Mouse (Mus musculus) Patski (cell line): Measurements from ENCODE around the gene Gm17349. TPM values are rescaled to one million over a fixed set of nuclear protein-coding genes. Genes with fewer than 3 reads are reported as not detected.

Experiments
- ATAC-seq: fragments of 100-300 bp; one replicate; pipeline ENCODE4 v1.8.0; 2021
- CTCF ChIA-PET: fragments of 350-600 bp; sonication (Branson Sonifier 250); formaldehyde crosslinking; loops from one replicate; lab custom pipeline; 2022; ENCODE audit warnings: inconsistent platforms; lab: Charles Lee
- POLR2A ChIA-PET: fragments of 350-600 bp; sonication (Branson Sonifier 250); formaldehyde crosslinking; loops from one replicate; lab custom pipeline; 2022; ENCODE audit warnings: antibody characterized with exemption, inconsistent platforms; lab: Charles Lee
- DNase-seq: peaks from one replicate; pipeline ENCODE4 v3.0.0-alpha.2; 2011; ENCODE audit warnings: low read depth, low spot score
- H3K27me3 ChIP-seq: fragments of 371-371 bp; one replicate; pipeline ENCODE4 v1.5.1; 2021
- CTCF ChIP-seq: fragments of 100-300 bp; IDR thresholded peaks from one replicate; pipeline ENCODE4 v1.5.1; 2021
- in situ Hi-C: fragments of 300-500 bp; cut with MboI; formaldehyde crosslinking; loops from 3 replicates; pipeline ENCODE4 v1.11.1; 2018; ENCODE audit warnings: low pct_unique_long_range_greater_than_20kb, mixed read lengths
- polyA plus RNA-seq: library from polyadenylated mRNA; unstranded; gene quantifications from one replicate; pipeline ENCODE4 v1.2.3, GENCODE M21; 2021

Gm17349 gene
- polyA plus RNA-seq, 1 experiment from 2014 or later: not detected

DNA sequence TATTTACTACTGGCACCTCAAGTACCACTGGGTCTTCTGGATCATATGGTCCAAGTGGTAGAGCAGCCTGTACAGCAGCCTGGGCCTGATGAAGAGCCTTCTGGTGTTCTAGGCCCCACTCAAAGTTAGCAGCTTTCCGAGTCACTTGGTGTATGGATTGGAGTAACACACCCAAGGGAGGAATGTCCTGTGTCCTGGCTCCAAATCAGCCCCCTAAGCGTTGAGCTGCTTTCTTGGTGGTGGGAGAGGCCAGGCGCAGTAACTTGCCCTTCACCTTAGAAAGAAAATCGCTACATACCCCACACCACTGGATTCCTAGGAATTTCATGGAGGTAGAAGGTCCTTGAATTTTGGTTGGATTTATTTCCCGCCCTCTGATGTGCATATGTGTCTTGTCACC lies 21.1 kb downstream of the Gm17349 start:
- ChIA-PET POLR2A (no interaction called here), CTCF (interaction anchor here (1.0 to 1.5 kb wide), 4 partner anchors 10 to 213 kb away, joined by 3 to 5 read pairs (median 4); partner anchors contain the start of gene Cox14)
- TF ChIP-seq CTCF: no peak
- no peaks in the 10 kb centered on the region for H3K27me3 ChIP-seq
- no peak for DNase-seq
- in situ Hi-C loops: loop anchor here (10.0 kb wide), 1 partner anchor 231 kb away; no protein-coding TSS in a partner anchor
- no peak for ATAC-seq

DNA sequence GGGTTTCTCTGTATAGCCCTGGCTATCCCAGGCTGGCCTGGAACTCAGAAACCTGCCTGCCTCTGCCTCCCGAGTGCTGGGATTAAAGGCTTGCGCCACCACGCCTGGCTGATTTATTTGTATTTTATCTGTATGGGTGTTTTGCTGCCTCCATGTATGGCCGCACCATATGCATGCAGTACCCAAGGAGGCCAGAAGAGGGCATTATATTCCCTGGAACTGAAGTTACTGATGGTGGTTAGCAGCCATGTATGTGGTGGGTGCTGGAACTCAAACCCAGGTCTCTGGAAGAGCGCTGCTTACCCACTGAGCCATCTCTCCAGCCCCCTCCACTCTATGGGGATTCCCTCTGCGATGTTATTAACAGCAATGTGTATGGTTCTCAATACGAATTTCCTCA lies 22.4 kb downstream of the Gm17349 start:
- TF ChIP-seq CTCF: peak; percentile 56
- ATAC-seq (no peak), DNase-seq (no peak)
- no peaks in the 10 kb centered on the region for H3K27me3 ChIP-seq
- CTCF ChIA-PET: interaction anchor here (1.0 to 1.5 kb wide), 3 partner anchors 9 to 14 kb away, joined by 3 to 5 read pairs (median 4); no protein-coding TSS in a partner anchor
- in situ Hi-C loops: loop anchor here (10.0 kb wide), 1 partner anchor 232 kb away; no protein-coding TSS in a partner anchor
- POLR2A ChIA-PET: interaction anchor here (0.5 kb wide), 1 partner anchor 249 kb away, joined by 6 read pairs; no protein-coding TSS in a partner anchor

DNA sequence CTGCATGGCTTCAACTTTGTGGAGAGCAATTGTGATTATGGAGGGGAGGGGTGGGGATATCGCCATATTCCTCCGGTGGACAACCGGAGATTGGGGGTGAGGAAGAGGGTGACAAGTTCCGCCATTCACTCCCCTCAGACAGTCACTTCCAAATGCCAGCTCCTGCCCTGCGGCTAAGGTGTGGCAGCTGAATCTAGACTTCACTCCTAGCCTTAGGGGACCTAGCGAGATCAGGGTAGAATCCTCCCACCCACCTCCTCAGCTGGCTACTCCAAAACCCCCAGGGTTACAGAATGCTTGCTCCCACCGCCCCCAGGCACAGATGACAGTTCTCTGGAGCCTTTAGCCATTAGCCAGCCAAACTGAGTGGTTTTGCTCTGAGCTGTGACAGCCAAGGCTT lies 26.3 kb downstream of the Gm17349 start:
- CTCF ChIA-PET: interaction anchor here (1.1 to 2.3 kb wide), 4 partner anchors 10 to 83 kb away, joined by 3 to 5 read pairs (median 3); no protein-coding TSS in a partner anchor

GRCm38 (mm10) chr15:99678063-99678800 lies 27.1 kb downstream of the Gm17349 start:
- no peak for DNase-seq
- no peak for ATAC-seq
- peak; percentile 72 for TF ChIP-seq CTCF
- in situ Hi-C loops: no loop called here
- ChIA-PET POLR2A (no interaction called here), CTCF (interaction anchor here (1.1 to 2.3 kb wide), 6 partner anchors 9 to 82 kb away, joined by 3 to 5 read pairs (median 3); partner anchors contain the start of gene Cox14)
- no peaks in the 10 kb centered on the region for H3K27me3 ChIP-seq

More for the DNA sequence above, 26.3 kb downstream of the Gm17349 start:
- no peaks in the 10 kb centered on the region for H3K27me3 ChIP-seq
- no peak for DNase-seq
- no peak for ATAC-seq
- in situ Hi-C loops: no loop called here
- TF ChIP-seq CTCF: no peak
- POLR2A ChIA-PET: no interaction called here

DNA sequence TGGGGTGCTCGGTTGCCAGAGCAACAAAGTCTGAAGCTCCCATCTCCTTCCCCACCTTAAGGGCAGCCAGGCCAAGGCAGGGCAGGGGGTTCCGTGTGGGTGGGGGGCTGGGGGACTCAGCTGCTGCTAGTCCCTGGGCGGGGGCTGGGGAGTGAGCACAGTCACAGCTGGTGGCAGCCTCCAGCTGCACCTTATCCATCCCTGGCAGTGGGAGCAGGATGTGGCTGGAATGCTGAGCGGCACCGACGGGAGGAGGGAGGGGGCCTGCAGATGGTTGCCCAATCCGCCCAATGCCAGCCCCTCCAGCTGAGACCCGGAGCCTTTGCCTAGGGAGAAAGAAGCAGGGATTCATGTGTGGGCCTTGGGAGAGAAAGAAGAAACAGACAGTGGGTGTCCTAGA lies 28.2 kb downstream of the Gm17349 start:
- in situ Hi-C loops: no loop called here
- ATAC-seq (no peak), DNase-seq (no peak)
- ChIA-PET CTCF (interaction anchor here (1.2 to 2.3 kb wide), 3 partner anchors 8 to 81 kb away, joined by 3 to 5 read pairs (median 4); no protein-coding TSS in a partner anchor), POLR2A (no interaction called here)
- no peak for TF ChIP-seq CTCF
- peaks cover under 1% of the 10 kb centered on the region for H3K27me3 ChIP-seq

DNA sequence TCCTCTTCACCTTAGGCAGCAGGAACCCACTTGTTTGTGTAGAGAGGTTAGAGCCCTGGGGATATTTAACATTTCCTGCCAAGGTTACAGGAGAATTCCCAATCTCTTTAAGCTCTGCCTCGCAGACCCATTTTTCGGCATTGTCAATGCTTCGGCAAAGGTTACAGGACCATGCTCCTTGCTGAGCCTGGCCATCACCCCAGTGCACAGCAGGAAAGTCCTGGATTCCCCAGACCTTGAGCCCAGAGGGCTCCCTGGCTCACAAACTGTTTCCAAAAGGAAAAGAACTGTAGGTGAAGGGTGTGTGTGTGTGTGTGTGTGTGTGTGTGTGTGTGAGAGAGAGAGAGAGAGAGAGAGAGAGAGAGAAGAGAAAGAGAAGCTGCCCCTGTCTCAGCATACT lies 30.4 kb downstream of the Gm17349 start:
- in situ Hi-C loops: no loop called here
- TF ChIP-seq CTCF: no peak
- POLR2A ChIA-PET: no interaction called here
- ATAC-seq: no peak
- H3K27me3 ChIP-seq: peaks cover 9% of the 10 kb centered on the region
- no peak for DNase-seq
- CTCF ChIA-PET: interaction anchor here (1.6 to 2.0 kb wide), 2 partner anchors 13 to 29 kb away, joined by 3 to 7 read pairs; no protein-coding TSS in a partner anchor

- in situ Hi-C loops: no loop called here
- ATAC-seq (no peak), DNase-seq (no peak)
- TF ChIP-seq CTCF: no peak
- peaks cover 9% of the 10 kb centered on the region for H3K27me3 ChIP-seq
- ChIA-PET POLR2A (no interaction called here), CTCF (interaction anchor here (1.0 to 9.1 kb wide), 7 partner anchors 15 to 77 kb away, joined by 3 to 66 read pairs (median 3); partner anchors contain the start of gene Racgap1)
Observed at GRCm38 (mm10) chr15:99671783-99672182, 33.5 kb downstream of the Gm17349 start.

DNA sequence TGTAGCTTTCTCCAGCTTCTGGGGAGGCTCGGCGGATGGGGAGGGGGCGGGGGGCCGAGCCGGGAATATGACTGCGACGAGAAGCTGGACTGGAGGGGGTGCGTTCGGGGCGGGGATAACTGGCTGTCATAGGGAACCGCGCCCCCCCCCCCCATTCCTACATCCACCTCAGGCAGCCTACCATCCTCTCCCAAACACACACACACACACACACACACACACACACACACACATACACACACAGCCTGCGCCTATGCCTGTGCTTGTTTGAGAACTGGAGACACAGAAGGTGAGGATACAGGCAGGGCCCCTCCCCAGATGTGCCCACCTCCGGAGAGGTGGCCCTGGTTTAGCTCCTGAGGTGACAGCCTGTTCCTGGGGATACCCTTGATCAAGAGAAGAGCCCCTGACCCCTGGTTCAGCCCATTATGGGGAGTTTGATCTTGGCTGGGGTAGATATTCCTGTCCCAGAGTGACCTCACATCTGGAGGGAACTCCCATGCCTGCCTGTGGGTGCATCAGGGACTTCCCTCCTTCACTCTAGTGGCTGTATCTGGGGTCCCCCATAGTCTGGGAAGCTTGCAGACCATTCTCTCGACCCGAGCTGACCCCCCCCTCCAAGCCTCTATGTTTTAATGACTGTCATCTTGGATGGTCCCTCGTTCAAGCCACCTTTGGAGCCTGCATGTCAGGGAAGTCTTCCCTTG lies 34.2 kb downstream of the Gm17349 start:
- ATAC-seq: no peak
- CTCF ChIA-PET: interaction anchor here (1.2 to 9.1 kb wide), 5 partner anchors 10 to 74 kb away, joined by 3 to 66 read pairs (median 5); partner anchors contain the start of gene Racgap1
- TF ChIP-seq CTCF: no peak
- no peak for DNase-seq
- in situ Hi-C loops: no loop called here
- POLR2A ChIA-PET: interaction anchor here (0.6 kb wide), 1 partner anchor 65 kb away, joined by 3 read pairs; no protein-coding TSS in a partner anchor
- H3K27me3 ChIP-seq: peaks cover 9% of the 10 kb centered on the region

- peaks cover 9% of the 10 kb centered on the region for H3K27me3 ChIP-seq
- POLR2A ChIA-PET: interaction anchor here (0.6 to 1.0 kb wide), 2 partner anchors 64 to 171 kb away, joined by 3 to 4 read pairs; no protein-coding TSS in a partner anchor
- in situ Hi-C loops: no loop called here
- CTCF ChIA-PET: interaction anchor here (1.3 to 9.1 kb wide), 5 partner anchors 11 to 175 kb away, joined by 5 to 66 read pairs (median 6); partner anchors contain the start of gene Racgap1
- DNase-seq: no peak
- peak; percentile 36 for ATAC-seq
- no peak for TF ChIP-seq CTCF
Observed at GRCm38 (mm10) chr15:99670154-99670821, 35.0 kb downstream of the Gm17349 start, which contains the start of gene Asic1. Gene Asic1, plus strand, starts transcription at chr15:99670368.
